Mouse (Mus musculus) stomach, postnatal 0 days (tissue): ENCODE measurements around the gene Serpinb1a. TPM values are rescaled to one million over a fixed set of nuclear protein-coding genes. Genes with fewer than 3 reads are reported as not detected.

Experiments used
- ATAC-seq: fragments of 200-750 bp; cut with Nextera tagmentation; 2 replicates; pipeline ENCODE4 v1.8.0; 2017; ENCODE audit not compliant: low FRiP score, low TSS enrichment
- DNase-seq: peaks from one replicate; pipeline ENCODE4 v3.0.0-alpha.2; 2016; ENCODE audit warnings: low spot score
- H3K27ac ChIP-seq: fragments of 300-500 bp; sonication (generic); replicated peaks from 2 replicates; pipeline ENCODE4 v1.5.1; 2014; ENCODE audit warnings: mild to moderate bottlenecking, control low read depth
- H3K27me3 ChIP-seq: fragments of 300-500 bp; sonication (generic); 2 replicates; pipeline ENCODE4 v1.6.1; 2014; ENCODE audit warnings: low read length; ENCODE audit not compliant: control insufficient read depth, insufficient read depth
- H3K36me3 ChIP-seq: fragments of 300-500 bp; sonication (generic); 2 replicates; pipeline ENCODE4 v1.6.1; 2014; ENCODE audit warnings: low read length, mixed read lengths; ENCODE audit not compliant: control insufficient read depth, insufficient read depth
- H3K4me1 ChIP-seq: fragments of 300-500 bp; sonication (generic); replicated peaks from 2 replicates; pipeline ENCODE4 v1.6.1; 2014; ENCODE audit warnings: antibody characterized with exemption; ENCODE audit not compliant: control insufficient read depth, insufficient read depth
- H3K4me2 ChIP-seq: fragments of 300-500 bp; sonication (generic); replicated peaks from 2 replicates; pipeline ENCODE4 v1.6.1; 2014; ENCODE audit warnings: low read depth, mild to moderate bottlenecking, control low read depth, moderate library complexity
- H3K4me3 ChIP-seq: fragments of 300-500 bp; sonication (generic); 2 replicates; pipeline ENCODE4 v1.5.1; 2014; ENCODE audit warnings: low read depth, low read length, control low read depth
- H3K9ac ChIP-seq: fragments of 300-500 bp; sonication (generic); 2 replicates; pipeline ENCODE4 v1.6.1; 2014; ENCODE audit warnings: mild to moderate bottlenecking, low read length, control low read depth, mixed read lengths
- H3K9me3 ChIP-seq: fragments of 300-500 bp; sonication (generic); 2 replicates; pipeline ENCODE4 v1.6.1; 2016; ENCODE audit warnings: low read length; ENCODE audit not compliant: control insufficient read depth
- CTCF ChIP-seq: IDR thresholded peaks from 2 replicates; pipeline ENCODE4 v1.5.1; 2016; ENCODE audit warnings: antibody characterized with exemption, low read depth, mild to moderate bottlenecking, moderate library complexity
- EP300 ChIP-seq: optimal IDR thresholded peaks from 2 replicates; pipeline ENCODE3; 2016; ENCODE audit warnings: antibody characterized with exemption
- WGBS: fragments of 180-500 bp; shearing (Covaris S2); extraction: QIAGEN DNeasy Blood & Tissue Kit; methylation state at CpG from one replicate; pipeline ENCODE4 v1.1.7; 2014; 5-methylcytosine and 5-hydroxymethylcytosine counted together
- polyA plus RNA-seq: library from polyadenylated mRNA; unstranded; fragments of >200 nt; fragmentation: Nextera tagmentation; extraction: Ambion mirVana; gene quantifications from 2 replicates; pipeline ENCODE4 v1.2.1, GENCODE M21; 2015

Serpinb1a gene
- polyA plus RNA-seq, 1 experiment from 2014 or later, result 91.1 TPM

- no peak overlapping the region for H3K9ac ChIP-seq
- no peaks in the 10 kb centered on the region for H3K36me3 ChIP-seq
- H3K4me3 ChIP-seq, result no peak overlapping the region
- H3K27me3 ChIP-seq, result no peaks in the 10 kb centered on the region
- DNase-seq (no peak), ATAC-seq (no peak)
- H3K4me1 ChIP-seq, result no peaks in the 10 kb centered on the region
- no peak overlapping the region for H3K4me2 ChIP-seq
- no peak for TF ChIP-seq CTCF
- no peak for TF ChIP-seq EP300
- H3K27ac ChIP-seq, result no peak overlapping the region
- no peaks in the 10 kb centered on the region for H3K9me3 ChIP-seq
Measured at GRCm38 (mm10) chr13:32863456-32863855, 12.5 kb upstream of the Serpinb1a start.

- TF ChIP-seq CTCF (no peak), EP300 (no peak)
Measured at GRCm38 (mm10) chr13:32860821-32861220, 9.8 kb upstream of the Serpinb1a start.

GRCm38 (mm10) chr13:32853073-32853472, 2.1 kb upstream of the Serpinb1a start:
- 56% methylated on average over 2 of the region's 2 CpGs for WGBS
- no peak for TF ChIP-seq CTCF
- no peak for TF ChIP-seq EP300
- no peaks in the 10 kb centered on the region for H3K9me3 ChIP-seq
- H3K4me1 ChIP-seq, result no peaks in the 10 kb centered on the region; the same call in 1 of the 2 replicates
- ATAC-seq (no peak), DNase-seq (no peak)
- no peak overlapping the region for H3K4me2 ChIP-seq
- H3K27me3 ChIP-seq, result no peaks in the 10 kb centered on the region
- H3K9ac ChIP-seq, result no peak overlapping the region
- H3K4me3 ChIP-seq, result no peak overlapping the region
- H3K36me3 ChIP-seq, result no peaks in the 10 kb centered on the region
- no peak overlapping the region for H3K27ac ChIP-seq

More at GRCm38 (mm10) chr13:32860821-32861220, 9.8 kb upstream of the Serpinb1a start:
- DNase-seq (no peak), ATAC-seq (no peak)
- Histone ChIP-seq H3K4me3 (no peak overlapping the region), H3K4me2 (no peak overlapping the region), H3K27me3 (no peaks in the 10 kb centered on the region), H3K9me3 (no peaks in the 10 kb centered on the region), H3K27ac (no peak overlapping the region), H3K36me3 (no peaks in the 10 kb centered on the region), H3K4me1 (no peaks in the 10 kb centered on the region), H3K9ac (no peak overlapping the region)
- 65% methylated on average over 3 of the region's 3 CpGs for WGBS

- WGBS, result 87% methylated on average over 4 of the region's 4 CpGs
- no peaks in the 10 kb centered on the region for H3K36me3 ChIP-seq
- no peak overlapping the region for H3K4me3 ChIP-seq
- H3K4me1 ChIP-seq, result no peaks in the 10 kb centered on the region; the same call in 1 of the 2 replicates
- H3K9ac ChIP-seq, result no peak overlapping the region
- no peak overlapping the region for H3K27ac ChIP-seq
- H3K9me3 ChIP-seq, result no peaks in the 10 kb centered on the region
- no peak for ATAC-seq
- H3K4me2 ChIP-seq, result no peak overlapping the region
- no peak for DNase-seq
- no peaks in the 10 kb centered on the region for H3K27me3 ChIP-seq
- TF ChIP-seq EP300, result no peak
- no peak for TF ChIP-seq CTCF
Measured at GRCm38 (mm10) chr13:32852539-32852938, 1.6 kb upstream of the Serpinb1a start.

GRCm38 (mm10) chr13:32851967-32852366, 982 bp upstream of the Serpinb1a start:
- no peaks in the 10 kb centered on the region for H3K9me3 ChIP-seq
- DNase-seq (peak; percentile 57), ATAC-seq (no peak; the same call in 1 of the 2 replicates)
- 11% methylated on average over 7 of the region's 7 CpGs for WGBS
- H3K4me3 ChIP-seq, result no peak overlapping the region
- no peak overlapping the region for H3K4me2 ChIP-seq
- H3K27ac ChIP-seq, result no peak overlapping the region
- no peaks in the 10 kb centered on the region for H3K27me3 ChIP-seq
- TF ChIP-seq EP300 (no peak), CTCF (peak; percentile 88)
- no peaks in the 10 kb centered on the region for H3K36me3 ChIP-seq
- H3K9ac ChIP-seq, result no peak overlapping the region
- H3K4me1 ChIP-seq, result no peaks in the 10 kb centered on the region; the same call in 1 of the 2 replicates

GRCm38 (mm10) chr13:32850156-32850555, 829 bp downstream of the Serpinb1a start:
- ATAC-seq (no peak), DNase-seq (peak; percentile 24)
- no peaks in the 10 kb centered on the region for H3K9me3 ChIP-seq
- no peak overlapping the region for H3K9ac ChIP-seq
- H3K4me1 ChIP-seq, result no peaks in the 10 kb centered on the region; the same call in 1 of the 2 replicates
- H3K27ac ChIP-seq, result peak overlapping the region; percentile 84
- peak overlapping the region; percentile 44 for H3K4me2 ChIP-seq
- no peaks in the 10 kb centered on the region for H3K36me3 ChIP-seq
- WGBS, result 81% methylated on average over 1 of the region's 1 CpGs
- no peaks in the 10 kb centered on the region for H3K27me3 ChIP-seq
- TF ChIP-seq CTCF, result no peak
- no peak for TF ChIP-seq EP300
- no peak overlapping the region for H3K4me3 ChIP-seq
